Mouse (Mus musculus) lung, postnatal 14 days (tissue): ENCODE measurements around the gene Gpr137.

ENCODE experiments used
- DNase-seq: peaks from one replicate; pipeline ENCODE4 v3.0.0; 2021

Gpr137 gene

GRCm38 (mm10) chr19:6920741-6921636, 21.3 kb downstream of the Gpr137 start:
- peak; percentile 45 for DNase-seq

- DNase-seq = peak; percentile 42
Observed at GRCm38 (mm10) chr19:6919876-6920740, 22.2 kb downstream of the Gpr137 start.

DNA sequence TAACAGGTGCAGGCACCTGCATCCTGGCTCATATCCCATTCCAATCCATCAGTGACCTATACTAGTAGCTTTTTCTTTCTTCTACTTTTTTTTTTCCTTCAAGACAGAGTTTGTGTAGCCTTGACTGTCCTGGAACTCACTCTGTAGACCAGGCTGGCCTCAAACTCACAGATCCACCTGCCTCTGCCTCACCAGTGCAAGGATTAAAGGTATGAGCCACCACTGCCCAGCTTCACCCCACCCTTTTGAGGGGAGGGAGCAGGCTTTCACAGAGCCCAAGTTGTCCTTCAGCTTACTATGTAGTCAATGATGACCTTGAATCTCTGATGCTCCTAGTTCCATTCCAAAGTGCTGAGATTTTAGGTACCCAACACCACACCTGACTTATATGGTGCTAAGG, 22.8 kb downstream of the Gpr137 start:
- no peak for DNase-seq

- DNase-seq = no peak
Observed at GRCm38 (mm10) chr19:6918321-6918720, 24.0 kb downstream of the Gpr137 start.

- DNase-seq = no peak
Observed at GRCm38 (mm10) chr19:6916496-6916895, 25.8 kb downstream of the Gpr137 start.

- no peak for DNase-seq
Observed at GRCm38 (mm10) chr19:6915276-6915675, 27.0 kb downstream of the Gpr137 start.

DNA sequence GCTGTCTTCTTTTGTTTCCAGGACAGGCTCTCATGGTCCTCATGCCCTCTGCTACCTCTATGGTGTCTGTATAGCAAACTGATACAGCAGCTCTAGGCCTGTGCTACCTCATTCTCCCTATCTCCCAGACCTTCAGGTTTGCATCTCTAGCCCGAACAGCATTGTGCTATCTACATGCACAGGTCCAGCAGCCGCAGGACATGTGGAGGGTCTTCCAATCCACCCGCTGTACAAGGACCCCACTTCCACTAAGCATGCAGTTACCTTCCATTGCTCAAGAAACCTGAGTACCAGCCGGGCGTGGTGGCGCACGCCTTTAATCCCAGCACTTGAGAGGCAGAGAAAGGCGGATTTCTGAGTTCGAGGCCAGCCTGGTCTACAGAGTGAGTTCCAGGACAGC, 27.7 kb downstream of the Gpr137 start:
- DNase-seq = no peak

GRCm38 (mm10) chr19:6913991-6914390, 28.3 kb downstream of the Gpr137 start:
- DNase-seq = no peak

GRCm38 (mm10) chr19:6913036-6913435, 29.2 kb downstream of the Gpr137 start:
- DNase-seq = no peak

GRCm38 (mm10) chr19:6912205-6912970, 29.9 kb downstream of the Gpr137 start:
- no peak for DNase-seq

- no peak for DNase-seq
Observed at GRCm38 (mm10) chr19:6911101-6912074, 30.9 kb downstream of the Gpr137 start.

DNA sequence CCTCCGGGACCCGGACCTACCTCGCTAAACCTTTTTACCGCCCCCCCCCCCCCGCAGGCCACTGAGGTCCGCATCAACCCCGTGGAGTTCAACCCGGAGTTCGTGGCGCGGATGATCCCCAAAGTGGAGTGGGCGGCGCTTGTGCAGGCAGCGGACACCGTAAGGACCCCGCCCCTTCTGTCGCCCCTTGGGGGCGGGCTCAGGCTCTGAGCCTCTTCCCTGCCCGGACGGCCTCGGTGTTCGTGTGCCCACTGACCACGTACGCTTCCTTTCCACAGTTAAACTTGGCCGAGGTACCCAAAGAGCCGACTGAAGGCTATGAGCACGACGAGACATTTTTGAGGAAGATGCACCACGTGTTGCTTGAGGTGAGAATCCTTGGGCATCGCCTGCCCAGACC, 32.0 kb downstream of the Gpr137 start:
- DNase-seq = peak; percentile 52

GRCm38 (mm10) chr19:6909507-6910289, 32.6 kb downstream of the Gpr137 start, which contains the start of the genes Trmt112 and Prdx5:
Trmt112 (plus strand) TSS chr19:6909698.
Prdx5 (minus strand) TSS chr19:6910106.
- peak; percentile 91 for DNase-seq

DNA sequence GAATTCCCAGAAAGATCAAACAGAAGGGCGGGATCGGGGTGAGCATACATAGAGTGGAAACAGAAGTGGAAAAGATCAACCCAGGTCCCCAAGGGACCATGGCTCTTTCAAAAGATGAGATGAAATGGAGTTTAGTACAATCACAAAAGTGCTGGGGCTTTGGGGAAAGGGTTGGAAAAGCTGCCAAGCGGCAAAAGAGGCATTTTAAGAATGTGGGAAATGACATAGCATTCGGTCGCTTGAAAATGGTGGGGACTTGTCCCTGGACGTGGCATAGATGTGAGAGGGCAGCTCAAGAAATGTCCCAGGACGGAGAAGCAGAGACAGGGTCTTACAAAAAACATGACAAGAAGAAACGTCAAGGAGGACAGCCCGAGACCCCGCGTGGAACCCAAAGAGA, 33.3 kb downstream of the Gpr137 start:
- DNase-seq = peak; percentile 14

DNA sequence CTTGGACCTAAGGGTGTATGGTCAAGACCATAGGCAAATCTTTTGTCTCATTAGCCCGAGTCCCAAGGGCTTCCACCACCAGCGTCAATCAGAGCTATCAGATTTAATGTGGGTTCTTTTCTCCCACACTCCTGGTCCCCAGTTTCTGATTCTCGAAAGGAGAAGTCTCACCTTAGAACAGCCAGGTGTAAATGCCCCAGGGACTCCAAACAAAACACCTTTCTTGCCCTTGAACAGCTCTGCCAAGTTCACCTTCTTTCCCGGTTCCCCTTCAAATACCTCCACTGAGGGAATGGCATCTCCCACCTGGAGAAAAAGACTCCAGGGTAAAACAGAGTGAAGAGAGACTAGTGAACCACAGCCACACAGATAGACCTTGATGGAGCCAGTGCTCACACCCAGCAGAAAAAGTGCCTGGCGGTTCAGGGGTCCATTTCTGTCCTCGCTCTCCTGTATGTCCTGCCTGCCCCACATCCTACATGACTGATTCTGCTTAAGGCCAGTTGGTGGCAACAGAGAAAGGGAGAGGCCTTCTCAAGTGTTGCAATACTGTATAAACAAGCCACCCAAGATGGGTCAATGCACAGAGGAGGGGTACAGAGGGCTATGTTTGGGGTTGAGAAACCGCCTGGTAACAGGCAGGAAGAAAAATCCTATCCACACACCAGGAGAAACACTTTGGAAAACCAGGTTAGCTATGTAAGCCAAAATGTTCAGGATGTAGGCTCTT, 34.3 kb downstream of the Gpr137 start:
- peak; percentile 13 for DNase-seq

DNA sequence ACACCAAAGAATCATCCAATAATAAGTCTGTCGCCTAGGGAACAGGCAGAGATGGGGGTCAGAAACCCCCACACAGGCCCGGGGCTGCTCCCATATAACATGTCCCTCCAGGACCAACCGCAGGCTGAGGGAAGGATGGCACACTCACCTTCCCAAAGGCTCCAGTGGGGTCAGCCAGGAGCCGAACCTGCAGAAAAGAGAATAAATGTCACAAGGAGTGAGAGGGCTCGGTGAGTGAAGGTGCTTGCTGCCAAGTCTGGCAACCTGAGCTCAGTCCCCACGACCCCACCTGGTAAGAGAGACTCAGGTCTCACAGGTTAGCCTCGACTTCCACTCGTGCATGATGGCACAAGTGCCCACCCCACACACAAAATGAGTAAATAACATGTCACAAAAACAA, 35.2 kb downstream of the Gpr137 start:
- no peak for DNase-seq

- no peak for DNase-seq
Observed at GRCm38 (mm10) chr19:6906199-6906598, 36.1 kb downstream of the Gpr137 start.

- DNase-seq = no peak
Observed at GRCm38 (mm10) chr19:6905498-6906159, 36.7 kb downstream of the Gpr137 start.

DNA sequence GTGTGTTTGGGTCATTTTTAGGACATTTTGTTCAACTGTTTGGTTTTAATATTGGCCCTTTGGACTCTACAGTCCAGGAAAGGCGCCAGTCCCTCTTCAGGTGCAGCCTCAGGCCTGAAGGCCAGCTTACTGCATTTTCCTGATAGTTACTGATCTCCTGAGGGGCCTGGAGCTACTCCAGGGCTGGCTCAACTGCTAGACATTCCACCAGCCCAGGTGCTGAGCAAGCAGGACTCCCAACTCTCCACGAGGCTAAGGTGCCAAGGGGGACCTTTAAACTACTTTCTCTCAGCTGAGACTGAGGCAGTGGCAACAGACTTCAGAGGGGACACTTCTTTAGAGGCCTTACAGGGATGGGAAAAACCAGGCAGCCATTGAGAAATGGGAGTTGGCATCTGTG, 37.4 kb downstream of the Gpr137 start:
- no peak for DNase-seq

GRCm38 (mm10) chr19:6903031-6903430, 39.2 kb downstream of the Gpr137 start:
- DNase-seq = no peak
